Mouse (Mus musculus): ENCODE measurements around the gene 1700010B08Rik. TPM values are rescaled to one million over a fixed set of nuclear protein-coding genes. Genes with fewer than 3 reads are reported as not detected.

Gene 1700010B08Rik
- polyA plus RNA-seq, 2 experiments, result not detected

DNA sequence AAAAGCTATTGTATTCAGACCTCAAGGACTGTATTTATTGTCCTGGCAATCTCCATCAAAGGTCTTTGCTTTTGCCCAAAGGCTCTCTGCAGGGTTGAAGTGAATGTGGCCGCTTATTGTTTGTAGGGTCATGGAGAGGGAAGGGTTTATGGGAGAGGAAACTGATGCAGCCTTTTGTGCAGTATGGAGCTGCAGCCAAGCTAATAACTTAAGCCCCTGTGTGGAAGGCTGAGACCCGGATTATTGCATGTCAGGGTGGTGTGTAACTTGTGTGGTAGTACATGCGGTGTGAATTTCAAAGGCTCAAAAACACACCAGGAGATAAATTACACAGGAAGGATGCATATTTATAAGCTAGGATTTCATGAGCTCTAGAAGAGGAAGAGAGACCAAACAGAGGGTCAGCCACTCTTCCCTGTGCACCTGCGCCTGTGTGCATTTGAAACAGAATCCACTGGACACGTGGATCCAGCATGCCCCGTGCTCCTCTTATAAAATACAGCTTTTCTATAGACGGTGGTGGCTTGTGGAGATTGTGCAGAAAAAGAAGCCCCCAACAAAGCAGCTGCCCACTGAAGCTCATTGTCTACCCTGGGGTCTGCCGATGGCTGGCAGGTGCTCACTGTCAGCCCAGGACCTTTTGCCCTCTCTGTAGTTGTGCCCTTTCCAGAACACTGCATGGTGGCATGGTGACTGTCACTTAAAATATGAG lies 36.4 kb downstream of the 1700010B08Rik start:
- H3K4me3 ChIP-seq (ENCODE audit: insufficient read depth in 1 of 2, low read depth in 2 of 2, low read length in 2 of 2), result no peak overlapping the region
- TF ChIP-seq CTCF (IDR thresholded peaks at IDR 0.05; ENCODE audit: low read depth), result no peak
- no peak for TF ChIP-seq EP300 (IDR thresholded peaks at IDR 0.05; ENCODE audit: low read depth)
- WGBS (ENCODE audit: insufficient replicate concordance), result 69% methylated on average over 8 of the region's 8 CpGs
- H3K4me2 ChIP-seq (ENCODE audit: low read depth), result no peak overlapping the region
- H3K9ac ChIP-seq (replicated peaks), result no peak overlapping the region
- no peaks in the 10 kb centered on the region for H3K36me3 ChIP-seq (replicated peaks; ENCODE audit: control insufficient read depth, insufficient read depth, low read depth)
- H3K27me3 ChIP-seq (ENCODE audit: control insufficient read depth, insufficient read depth, low read length), result no peaks in the 10 kb centered on the region
- no peak for ATAC-seq (ENCODE audit: insufficient read depth)
- H3K4me1 ChIP-seq (replicated peaks; ENCODE audit: control insufficient read depth in 2 of 2, insufficient read depth in 2 of 2, low read length in 1 of 2), result peaks cover 0 to 2% of the 10 kb centered on the region in 2 experiments; a peak in 1 of 4 replicates
- H3K27ac ChIP-seq, result no peak overlapping the region
- no peaks in the 10 kb centered on the region for H3K9me3 ChIP-seq (ENCODE audit: control insufficient read depth, low read length)
- DNase-seq (ENCODE audit: low read depth in 3 of 3, low spot score in 3 of 3), result no peak

DNA sequence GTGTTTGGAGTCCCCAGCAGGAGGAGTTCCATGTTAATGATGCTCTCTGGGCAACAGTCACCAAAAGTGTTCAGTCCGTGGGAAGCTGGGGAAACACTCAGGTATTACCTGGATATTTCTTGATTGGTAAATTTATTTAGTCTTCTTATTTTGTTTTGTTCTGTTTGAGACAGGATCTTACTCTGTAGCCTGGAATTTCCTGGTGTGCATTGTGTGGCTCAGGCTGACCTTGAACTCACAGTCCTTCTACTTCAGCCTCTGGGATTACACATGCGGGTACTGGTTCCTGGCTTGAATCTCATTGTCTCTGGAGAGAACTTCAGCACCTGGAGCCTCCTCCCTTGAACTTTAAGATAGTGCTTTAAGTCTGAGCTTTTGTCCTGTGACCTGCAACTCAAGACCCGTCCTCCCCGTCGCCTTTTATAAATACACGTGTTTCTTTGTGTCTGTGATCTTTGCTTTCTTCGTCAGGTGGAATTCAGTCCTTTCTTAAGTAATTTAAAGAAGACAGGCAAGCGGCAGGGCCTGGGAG lies 38.5 kb downstream of the 1700010B08Rik start:
- no peaks in the 10 kb centered on the region for H3K27me3 ChIP-seq (ENCODE audit: control insufficient read depth, insufficient read depth, low read length)
- no peaks in the 10 kb centered on the region for H3K9me3 ChIP-seq (ENCODE audit: control insufficient read depth, low read length)
- no peak overlapping the region for H3K9ac ChIP-seq (replicated peaks)
- H3K36me3 ChIP-seq (replicated peaks; ENCODE audit: control insufficient read depth, insufficient read depth, low read depth), result no peaks in the 10 kb centered on the region
- TF ChIP-seq EP300 (IDR thresholded peaks at IDR 0.05; ENCODE audit: low read depth) (no peak), CTCF (IDR thresholded peaks at IDR 0.05; ENCODE audit: low read depth) (no peak)
- no peak overlapping the region for H3K4me2 ChIP-seq (ENCODE audit: low read depth)
- WGBS (ENCODE audit: insufficient replicate concordance), result 71% methylated on average over 8 of the region's 8 CpGs
- H3K27ac ChIP-seq, result no peak overlapping the region
- DNase-seq (ENCODE audit: low read depth in 3 of 3, low spot score in 3 of 3) (no peak), ATAC-seq (ENCODE audit: insufficient read depth) (no peak)
- peaks cover 0 to 2% of the 10 kb centered on the region in 2 experiments; a peak in 1 of 4 replicates for H3K4me1 ChIP-seq (replicated peaks; ENCODE audit: control insufficient read depth in 2 of 2, insufficient read depth in 2 of 2, low read length in 1 of 2)
- H3K4me3 ChIP-seq (ENCODE audit: insufficient read depth in 1 of 2, low read depth in 2 of 2, low read length in 2 of 2), result no peak overlapping the region

DNA sequence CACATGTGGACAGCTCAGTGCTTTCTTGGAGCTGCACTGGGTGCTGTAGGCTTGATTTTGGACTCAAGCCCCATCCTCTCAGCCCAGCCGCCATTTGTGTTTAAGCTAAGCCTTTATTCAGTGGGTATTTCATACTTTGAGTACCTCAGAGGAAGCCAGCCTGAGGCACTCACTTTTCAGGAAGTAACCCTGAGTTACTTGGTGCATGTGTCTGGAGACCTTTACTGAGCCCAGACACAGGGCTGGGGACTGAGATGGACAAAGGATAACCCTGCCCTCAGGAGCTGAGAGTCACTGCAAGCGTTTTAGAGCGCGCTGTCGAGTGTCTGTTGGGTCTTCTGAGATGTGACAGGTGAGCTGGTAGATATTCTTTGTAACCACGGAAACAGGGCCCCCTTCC lies 41.4 kb downstream of the 1700010B08Rik start:
- H3K9ac ChIP-seq (replicated peaks), result no peak overlapping the region
- H3K27me3 ChIP-seq (ENCODE audit: control insufficient read depth, insufficient read depth, low read length), result no peaks in the 10 kb centered on the region
- no peaks in the 10 kb centered on the region for H3K36me3 ChIP-seq (replicated peaks; ENCODE audit: control insufficient read depth, insufficient read depth, low read depth)
- WGBS (ENCODE audit: insufficient replicate concordance), result 62% methylated on average over 6 of the region's 6 CpGs
- H3K4me1 ChIP-seq (replicated peaks; ENCODE audit: control insufficient read depth in 2 of 2, insufficient read depth in 2 of 2, low read length in 1 of 2), result peaks cover 0 to 2% of the 10 kb centered on the region in 2 experiments; a peak in 1 of 4 replicates
- ATAC-seq (ENCODE audit: insufficient read depth), result no peak
- H3K27ac ChIP-seq, result no peak overlapping the region
- H3K9me3 ChIP-seq (ENCODE audit: control insufficient read depth, low read length), result no peaks in the 10 kb centered on the region
- TF ChIP-seq EP300 (IDR thresholded peaks at IDR 0.05; ENCODE audit: low read depth) (no peak), CTCF (IDR thresholded peaks at IDR 0.05; ENCODE audit: low read depth) (no peak)
- no peak for DNase-seq (ENCODE audit: low read depth in 3 of 3, low spot score in 3 of 3)
- H3K4me2 ChIP-seq (ENCODE audit: low read depth), result no peak overlapping the region
- no peak overlapping the region for H3K4me3 ChIP-seq (ENCODE audit: insufficient read depth in 1 of 2, low read depth in 2 of 2, low read length in 2 of 2)

DNA sequence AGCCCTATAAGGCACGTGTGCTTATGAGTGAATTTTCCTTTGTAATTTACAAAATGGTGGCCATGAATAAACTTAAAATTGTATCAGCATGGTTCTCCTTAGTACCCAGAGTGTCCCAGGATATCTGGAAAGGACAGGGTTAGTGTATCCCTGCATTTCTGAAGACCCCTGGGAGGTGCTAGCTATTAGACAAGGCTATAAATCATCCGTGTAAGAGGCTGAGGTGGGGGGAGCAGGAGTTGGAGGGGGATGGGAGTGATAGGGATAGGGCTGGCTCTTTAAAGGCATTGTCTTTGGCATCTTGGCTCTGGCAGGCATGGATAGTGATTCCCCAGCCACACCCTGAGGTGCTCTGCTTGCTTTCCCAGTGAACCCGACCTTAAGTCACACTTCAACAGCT lies 45.4 kb downstream of the 1700010B08Rik start:
- Histone ChIP-seq H3K9ac (replicated peaks) (no peak overlapping the region), H3K27ac (no peak overlapping the region), H3K4me3 (ENCODE audit: insufficient read depth in 1 of 2, low read depth in 2 of 2, low read length in 2 of 2) (no peak overlapping the region), H3K27me3 (ENCODE audit: control insufficient read depth, insufficient read depth, low read length) (no peaks in the 10 kb centered on the region), H3K9me3 (ENCODE audit: control insufficient read depth, low read length) (no peaks in the 10 kb centered on the region), H3K36me3 (replicated peaks; ENCODE audit: control insufficient read depth, insufficient read depth, low read depth) (no peaks in the 10 kb centered on the region), H3K4me2 (ENCODE audit: low read depth) (no peak overlapping the region), H3K4me1 (replicated peaks; ENCODE audit: control insufficient read depth in 2 of 2, insufficient read depth in 2 of 2, low read length in 1 of 2) (peaks cover 0 to 2% of the 10 kb centered on the region in 2 experiments; a peak in 1 of 4 replicates)
- ATAC-seq (ENCODE audit: insufficient read depth) (no peak), DNase-seq (ENCODE audit: low read depth in 3 of 3, low spot score in 3 of 3) (no peak)
- TF ChIP-seq CTCF (IDR thresholded peaks at IDR 0.05; ENCODE audit: low read depth), result no peak
- TF ChIP-seq EP300 (IDR thresholded peaks at IDR 0.05; ENCODE audit: low read depth), result no peak
- 60% methylated on average over 3 of the region's 3 CpGs for WGBS (ENCODE audit: insufficient replicate concordance)

DNA sequence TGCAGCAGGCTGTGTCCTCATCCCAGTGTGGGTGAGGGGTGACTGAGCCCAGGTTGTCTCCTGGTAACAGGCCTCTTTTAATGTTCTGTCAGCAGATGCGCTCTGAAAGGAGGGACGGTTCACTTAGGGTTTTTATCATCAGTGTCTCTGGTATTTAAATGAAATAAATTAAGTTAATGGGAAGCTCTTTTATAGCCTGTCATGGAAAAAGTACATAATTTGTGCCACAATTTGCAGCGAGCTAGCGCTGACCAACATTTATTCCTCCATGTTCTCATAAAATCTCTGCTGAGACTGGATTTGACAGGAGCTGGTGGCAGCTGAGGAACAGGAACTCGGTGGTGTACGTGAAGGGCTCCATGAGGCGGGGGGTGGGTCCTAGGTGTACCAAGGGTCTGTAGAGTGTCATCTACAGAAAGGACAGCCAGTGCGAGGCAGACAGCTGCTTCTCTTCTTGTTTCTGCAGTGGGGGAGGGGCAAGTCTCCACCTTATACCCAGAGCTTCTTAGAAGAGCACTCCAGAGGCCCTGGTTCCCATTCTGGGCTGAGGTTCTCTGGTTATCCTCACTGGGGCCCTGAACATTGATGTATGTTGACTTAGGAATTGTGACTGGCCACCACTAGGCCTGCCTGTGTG lies 48.9 kb downstream of the 1700010B08Rik start:
- DNase-seq (ENCODE audit: low read depth in 3 of 3, low spot score in 3 of 3) (no peak), ATAC-seq (ENCODE audit: insufficient read depth) (no peak)
- no peaks in the 10 kb centered on the region for H3K9me3 ChIP-seq (ENCODE audit: control insufficient read depth, low read length)
- no peaks in the 10 kb centered on the region for H3K36me3 ChIP-seq (replicated peaks; ENCODE audit: control insufficient read depth, insufficient read depth, low read depth)
- no peak for TF ChIP-seq EP300 (IDR thresholded peaks at IDR 0.05; ENCODE audit: low read depth)
- no peak for TF ChIP-seq CTCF (IDR thresholded peaks at IDR 0.05; ENCODE audit: low read depth)
- H3K4me2 ChIP-seq (ENCODE audit: low read depth), result no peak overlapping the region
- H3K27ac ChIP-seq, result no peak overlapping the region
- no peak overlapping the region for H3K9ac ChIP-seq (replicated peaks)
- WGBS (ENCODE audit: insufficient replicate concordance), result 71% methylated on average over 8 of the region's 8 CpGs
- no peak overlapping the region for H3K4me3 ChIP-seq (ENCODE audit: insufficient read depth in 1 of 2, low read depth in 2 of 2, low read length in 2 of 2)
- H3K4me1 ChIP-seq (replicated peaks; ENCODE audit: control insufficient read depth in 2 of 2, insufficient read depth in 2 of 2, low read length in 1 of 2), result no peaks in the 10 kb centered on the region
- no peaks in the 10 kb centered on the region for H3K27me3 ChIP-seq (ENCODE audit: control insufficient read depth, insufficient read depth, low read length)

Measured in liver, embryonic 14.5 days (tissue).